Mouse (Mus musculus) cerebellum, adult 2 months (tissue): ENCODE data around the gene Zeb2. TPM values are rescaled to one million over a fixed set of nuclear protein-coding genes. Genes with fewer than 3 reads are reported as not detected.

Experiments
- DNase-seq, 2 experiments: peaks; one replicate each; pipeline ENCODE4 v3.0.0; 2021
- H3K27ac ChIP-seq: fragments of 200-500 bp; 2 replicates; pipeline ENCODE4 v1.5.1; 2012; ENCODE audit warnings: low read length, control low read depth, inconsistent platforms; ENCODE audit not compliant: insufficient read depth
- H3K27me3 ChIP-seq: fragments of 200-500 bp; 2 replicates; pipeline ENCODE4 v1.6.1; 2012; ENCODE audit warnings: inconsistent platforms, mild to moderate bottlenecking, low read length, moderate library complexity; ENCODE audit not compliant: control insufficient read depth, insufficient read depth
- H3K4me1 ChIP-seq: fragments of 200-500 bp; 2 replicates; pipeline ENCODE4 v1.6.1; 2011; ENCODE audit warnings: low read length; ENCODE audit not compliant: control insufficient read depth, insufficient read depth
- H3K4me3 ChIP-seq: fragments of 200-500 bp; replicated peaks from 2 replicates; pipeline ENCODE3; 2011; ENCODE audit warnings: mild to moderate bottlenecking, low read depth, low read length, control low read depth; ENCODE audit not compliant: insufficient read depth
- CTCF ChIP-seq: fragments of 200-500 bp; IDR thresholded peaks from 2 replicates; pipeline ENCODE4 v1.5.1; 2011; ENCODE audit warnings: low read depth, mild to moderate bottlenecking, control low read depth, low read length, moderate library complexity, borderline replicate concordance; ENCODE audit not compliant: insufficient read depth
- POLR2A ChIP-seq: fragments of 200-500 bp; IDR thresholded peaks from 2 replicates; pipeline ENCODE4 v1.6.1; 2011; ENCODE audit warnings: low read length, control low read depth, borderline replicate concordance; ENCODE audit not compliant: insufficient read depth
- WGBS: fragments of 180-500 bp; shearing (Covaris S2); methylation state at CpG from one replicate; pipeline ENCODE4 v1.1.7; 2018; 5-methylcytosine and 5-hydroxymethylcytosine counted together
- polyA plus RNA-seq: library from polyadenylated mRNA; depleted of rRNA; stranded (reverse); fragments of >200 nt; gene quantifications from 2 replicates; pipeline ENCODE4 v1.2.3, GENCODE M21; 2012

The Zeb2 gene
- polyA plus RNA-seq, 1 experiment: 40.5 TPM

DNA sequence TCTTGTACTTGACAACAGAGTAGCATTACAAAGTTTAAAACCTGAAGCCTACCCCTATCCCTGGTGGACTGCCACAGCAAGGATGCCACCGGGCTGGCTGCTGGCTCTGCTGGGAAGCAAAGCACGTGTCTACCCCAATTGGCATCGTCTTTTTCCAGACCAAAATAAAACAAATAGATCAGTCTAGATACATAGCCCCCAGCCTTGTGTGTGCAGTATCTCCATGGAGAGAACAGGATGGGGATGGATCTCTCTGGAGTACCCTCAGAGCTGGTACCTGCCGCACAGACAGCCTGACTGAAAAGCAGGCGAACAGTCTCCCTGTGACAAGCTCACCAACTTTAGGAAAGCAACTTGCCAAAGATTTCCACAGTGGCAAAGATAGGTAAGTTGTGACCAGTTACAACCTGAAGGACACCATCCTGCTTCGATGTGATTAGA lies 11.9 kb downstream of the Zeb2 start:
- peak overlapping the region; percentile 71; the same call in 1 of the 2 replicates for H3K27ac ChIP-seq
- TF ChIP-seq POLR2A: no peak
- TF ChIP-seq CTCF: no peak
- H3K4me3 ChIP-seq: no peak overlapping the region
- H3K4me1 ChIP-seq: no peaks in the 10 kb centered on the region
- H3K27me3 ChIP-seq: peaks cover 14% of the 10 kb centered on the region; the same call in 1 of the 2 replicates
- no peak for DNase-seq
- WGBS: 33% methylated on average over 6 of the region's 6 CpGs

DNA sequence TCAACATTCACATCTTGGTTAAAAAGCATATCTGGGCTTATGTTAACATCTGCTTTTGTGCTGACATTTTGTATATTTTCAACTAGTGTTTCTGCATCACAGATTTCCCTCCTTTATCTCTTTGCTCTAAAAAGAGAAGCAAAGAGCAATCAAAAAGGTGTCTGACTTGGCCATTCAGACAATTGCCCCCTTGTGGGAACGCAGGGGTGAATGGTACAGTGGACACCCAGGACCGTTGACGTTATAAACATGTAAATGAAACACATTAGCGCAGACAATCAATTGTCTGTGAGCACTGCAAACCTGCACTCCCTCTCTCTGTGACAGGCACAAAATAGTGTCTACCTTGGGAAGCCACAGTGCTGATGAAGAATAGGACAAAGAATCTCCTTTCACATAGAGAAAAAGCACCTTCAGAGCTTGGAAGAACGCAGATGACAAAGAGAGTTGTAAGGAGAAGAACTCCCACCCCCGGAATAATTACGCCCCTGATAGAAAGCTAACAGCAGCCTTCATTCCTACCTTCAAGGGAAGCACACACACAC lies 12.6 kb downstream of the Zeb2 start:
- no peak overlapping the region; the same call in 1 of the 2 replicates for H3K27ac ChIP-seq
- TF ChIP-seq POLR2A (no peak), CTCF (no peak)
- DNase-seq: no peak
- H3K4me3 ChIP-seq: no peak overlapping the region
- no peaks in the 10 kb centered on the region for H3K4me1 ChIP-seq
- peaks cover 10% of the 10 kb centered on the region; the same call in 1 of the 2 replicates for H3K27me3 ChIP-seq
- WGBS: 24% methylated on average over 7 of the region's 7 CpGs

DNA sequence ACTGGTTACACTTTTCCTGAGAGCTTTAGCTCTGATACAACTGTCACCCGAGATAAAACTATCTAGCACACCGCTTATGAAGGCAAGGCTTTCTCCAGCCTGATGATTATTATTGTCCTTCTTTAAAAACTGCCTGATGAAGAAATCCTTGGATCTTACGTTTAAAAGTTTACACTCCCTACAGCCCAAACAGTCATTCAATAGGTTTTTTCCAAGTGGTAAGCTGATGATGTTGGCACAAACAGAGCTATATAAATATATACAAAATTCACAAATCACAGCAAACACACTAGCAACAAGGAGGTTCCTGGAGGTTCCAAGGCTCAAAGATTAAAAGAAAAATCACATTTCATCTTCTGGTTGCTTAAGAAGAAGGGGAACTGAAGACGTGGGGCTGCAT lies 13.1 kb downstream of the Zeb2 start:
- DNase-seq: no peak
- Histone ChIP-seq H3K27me3 (peaks cover 5% of the 10 kb centered on the region; the same call in 1 of the 2 replicates), H3K27ac (no peak overlapping the region), H3K4me1 (no peaks in the 10 kb centered on the region), H3K4me3 (no peak overlapping the region)
- 73% methylated on average over 4 of the region's 4 CpGs for WGBS
- TF ChIP-seq CTCF (no peak), POLR2A (no peak)

DNA sequence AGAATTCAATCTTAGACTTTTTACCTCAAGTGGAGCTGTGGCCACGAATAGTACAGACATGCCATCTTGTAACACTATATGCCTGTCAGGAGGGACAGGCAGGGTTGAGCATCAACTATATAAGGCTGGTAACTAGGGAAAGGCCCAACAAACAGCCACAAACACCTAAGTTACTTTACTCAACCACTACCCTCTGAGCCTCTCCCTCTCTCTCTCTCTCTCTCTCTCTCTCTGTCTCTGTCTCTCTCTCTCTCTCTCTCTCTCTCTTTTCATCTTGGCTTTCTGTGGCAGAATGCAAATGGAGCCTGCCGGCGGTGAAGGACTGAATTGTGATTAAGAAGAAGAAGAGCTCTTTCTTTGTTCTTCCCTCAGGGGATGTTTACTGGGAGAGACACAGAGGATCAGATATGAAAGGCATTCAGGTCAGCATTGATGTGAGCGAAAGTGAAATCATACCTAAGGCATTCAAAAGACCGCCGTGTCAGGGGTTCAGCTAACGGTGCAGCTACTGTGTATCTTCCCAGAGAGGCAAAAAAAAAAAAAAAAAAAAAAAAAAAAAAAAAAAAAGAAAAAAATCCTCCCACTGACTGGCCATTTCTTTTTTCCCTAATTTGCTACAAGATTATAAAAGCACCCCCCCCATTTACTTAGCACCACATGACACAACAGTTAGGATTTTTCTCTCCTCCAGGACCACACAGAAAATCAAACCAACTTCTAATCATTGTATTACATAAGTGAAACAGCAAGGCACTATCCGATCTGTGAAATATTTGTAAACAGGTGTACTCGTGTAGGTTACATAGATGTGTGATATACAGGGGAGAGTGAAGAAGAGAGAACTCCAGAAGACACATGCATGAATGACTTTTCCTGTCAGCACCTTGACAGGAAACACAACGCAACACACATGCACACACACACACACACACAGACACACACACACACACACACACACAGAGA lies 13.9 kb downstream of the Zeb2 start:
- no peak overlapping the region for H3K4me3 ChIP-seq

GRCm38 (mm10) chr2:45102191-45102638 lies 15.0 kb downstream of the Zeb2 start:
- peaks cover under 1% of the 10 kb centered on the region; the same call in 1 of the 2 replicates for H3K27me3 ChIP-seq
- H3K4me1 ChIP-seq: no peaks in the 10 kb centered on the region
- no peak for TF ChIP-seq CTCF
- no peak for TF ChIP-seq POLR2A
- no peak for DNase-seq
- no peak overlapping the region for H3K27ac ChIP-seq
- 67% methylated on average over 8 of the region's 8 CpGs for WGBS
- no peak overlapping the region for H3K4me3 ChIP-seq

More for the DNA sequence above, 13.9 kb downstream of the Zeb2 start:
- Histone ChIP-seq H3K4me1 (no peaks in the 10 kb centered on the region), H3K27ac (no peak overlapping the region), H3K27me3 (peaks cover 1% of the 10 kb centered on the region; the same call in 1 of the 2 replicates)
- DNase-seq: no peak
- 41% methylated on average over 10 of the region's 10 CpGs for WGBS
- TF ChIP-seq POLR2A (no peak), CTCF (no peak)

- peaks cover 1% of the 10 kb centered on the region; the same call in 1 of the 2 replicates for H3K27me3 ChIP-seq
- H3K4me1 ChIP-seq: no peaks in the 10 kb centered on the region
- 90% methylated on average over 2 of the region's 2 CpGs for WGBS
- no peak for DNase-seq
- TF ChIP-seq POLR2A: no peak
- TF ChIP-seq CTCF: no peak
- no peak overlapping the region for H3K27ac ChIP-seq
- H3K4me3 ChIP-seq: no peak overlapping the region
Observed at GRCm38 (mm10) chr2:45101586-45101985, 15.6 kb downstream of the Zeb2 start.

DNA sequence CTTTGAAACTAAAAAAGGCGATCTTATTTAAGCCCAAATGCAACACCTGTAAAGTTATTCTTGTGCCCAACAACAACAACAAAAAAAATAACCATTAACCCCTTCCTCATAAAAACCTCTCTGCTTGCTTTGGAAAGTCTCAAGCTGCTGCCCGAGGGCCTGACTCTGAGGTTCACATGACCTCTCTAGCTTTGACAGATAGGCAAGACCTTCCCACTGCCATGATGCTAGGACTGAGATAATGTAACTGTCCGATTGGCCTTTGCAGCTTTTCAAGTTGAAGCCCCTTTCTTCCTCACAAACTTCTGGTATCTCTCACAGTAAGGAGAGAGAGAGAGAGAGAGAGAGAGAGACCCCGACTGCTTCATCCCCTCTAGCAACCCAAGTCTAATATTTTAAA lies 16.2 kb downstream of the Zeb2 start:
- peaks cover 1% of the 10 kb centered on the region; the same call in 1 of the 2 replicates for H3K27me3 ChIP-seq
- no peak for DNase-seq
- 74% methylated on average over 4 of the region's 4 CpGs for WGBS
- TF ChIP-seq POLR2A: no peak
- no peak for TF ChIP-seq CTCF
- H3K4me1 ChIP-seq: no peaks in the 10 kb centered on the region
- no peak overlapping the region for H3K4me3 ChIP-seq
- no peak overlapping the region for H3K27ac ChIP-seq
